Mouse (Mus musculus): ENCODE data around the gene Tnfrsf4.
A peak's percentile ranks its signal among the peaks of the same experiment; 100 is the strongest.

Gene Tnfrsf4

GRCm38 (mm10) chr4:156013637-156014036 is at the start of gene Tnfrsf4:
Gene Tnfrsf4, plus strand, starts transcription at chr4:156013843.
- no peak for DNase-seq (ENCODE audit: extremely low read depth, insufficient read length, low spot score)

GRCm38 (mm10) chr4:155964396-155964795 is 49.2 kb upstream of the Tnfrsf4 start:
- no peak for DNase-seq (ENCODE audit: extremely low read depth, insufficient read length, low spot score)

GRCm38 (mm10) chr4:155969043-155969653 is 44.5 kb upstream of the Tnfrsf4 start:
- no peak for DNase-seq (ENCODE audit: extremely low read depth, insufficient read length, low spot score)

- DNase-seq (ENCODE audit: extremely low read depth, insufficient read length, low spot score): no peak
Measured at GRCm38 (mm10) chr4:155970286-155970685, 43.4 kb upstream of the Tnfrsf4 start.

- DNase-seq (ENCODE audit: extremely low read depth, insufficient read length, low spot score): no peak
Measured at GRCm38 (mm10) chr4:155972651-155973050, 41.0 kb upstream of the Tnfrsf4 start.

GRCm38 (mm10) chr4:155973239-155973638 is 40.4 kb upstream of the Tnfrsf4 start:
- no peak for DNase-seq (ENCODE audit: extremely low read depth, insufficient read length, low spot score)

GRCm38 (mm10) chr4:155981436-155982082 is 32.1 kb upstream of the Tnfrsf4 start:
- no peak for DNase-seq (ENCODE audit: extremely low read depth, insufficient read length, low spot score)

GRCm38 (mm10) chr4:155983788-155984187 is 29.9 kb upstream of the Tnfrsf4 start:
- no peak for DNase-seq (ENCODE audit: extremely low read depth, insufficient read length, low spot score)

- no peak for DNase-seq (ENCODE audit: extremely low read depth, insufficient read length, low spot score)
Measured at GRCm38 (mm10) chr4:155991211-155991907, 22.3 kb upstream of the Tnfrsf4 start.

GRCm38 (mm10) chr4:155991908-155992230 is 21.8 kb upstream of the Tnfrsf4 start:
- DNase-seq (ENCODE audit: extremely low read depth, insufficient read length, low spot score): no peak

- peak; percentile 87 for DNase-seq (ENCODE audit: extremely low read depth, insufficient read length, low spot score)
Measured at GRCm38 (mm10) chr4:155992241-155992905, 21.3 kb upstream of the Tnfrsf4 start, which contains the start of the genes B3galt6 and Sdf4. Gene B3galt6, minus strand, starts transcription at chr4:155992649. Gene Sdf4, plus strand, starts transcription at chr4:155992872.

- peak; percentile 89 for DNase-seq (ENCODE audit: extremely low read depth, insufficient read length, low spot score)
Measured at GRCm38 (mm10) chr4:155992906-155993547, 20.6 kb upstream of the Tnfrsf4 start.

- DNase-seq (ENCODE audit: extremely low read depth, insufficient read length, low spot score): no peak
Measured at GRCm38 (mm10) chr4:155993606-155994005, 20.0 kb upstream of the Tnfrsf4 start.

- no peak for DNase-seq (ENCODE audit: extremely low read depth, insufficient read length, low spot score)
Measured at GRCm38 (mm10) chr4:156004109-156004508, 9.5 kb upstream of the Tnfrsf4 start.

GRCm38 (mm10) chr4:156008369-156008768 is 5.3 kb upstream of the Tnfrsf4 start:
- DNase-seq (ENCODE audit: extremely low read depth, insufficient read length, low spot score): no peak

- no peak for DNase-seq (ENCODE audit: extremely low read depth, insufficient read length, low spot score)
Measured at GRCm38 (mm10) chr4:156014436-156014835, 793 bp downstream of the Tnfrsf4 start.

GRCm38 (mm10) chr4:156019771-156020170 is 6.1 kb downstream of the Tnfrsf4 start:
- DNase-seq (ENCODE audit: extremely low read depth, insufficient read length, low spot score): no peak

- DNase-seq (ENCODE audit: extremely low read depth, insufficient read length, low spot score): no peak
Measured at GRCm38 (mm10) chr4:156021381-156021780, 7.7 kb downstream of the Tnfrsf4 start.

GRCm38 (mm10) chr4:156021942-156022419 is 8.3 kb downstream of the Tnfrsf4 start:
- DNase-seq (ENCODE audit: extremely low read depth, insufficient read length, low spot score): no peak

GRCm38 (mm10) chr4:156023520-156023919 is 9.9 kb downstream of the Tnfrsf4 start:
- no peak for DNase-seq (ENCODE audit: extremely low read depth, insufficient read length, low spot score)

- no peak for DNase-seq (ENCODE audit: extremely low read depth, insufficient read length, low spot score)
Measured at GRCm38 (mm10) chr4:156024184-156024583, 10.5 kb downstream of the Tnfrsf4 start.
